Mouse (Mus musculus) forebrain, embryonic 11.5 days (tissue): ENCODE measurements at regions not wholly inside any gene's neighbourhood (a gene's known extent, or its start where the extent isn't known, plus 50 kb on each side); places are given as distances from the start of the nearest gene placed in this dataset.

Source experiments
- ATAC-seq: fragments of 200-750 bp; cut with Nextera tagmentation; replicated peaks from 2 replicates; pipeline ENCODE4 v1.8.0; 2017; ENCODE audit warnings: moderate TSS enrichment; ENCODE audit not compliant: low FRiP score
- DNase-seq: peaks from one replicate; pipeline ENCODE4 v3.0.0-alpha.2; 2017; ENCODE audit warnings: low spot score
- H3K27ac ChIP-seq: fragments of 300-500 bp; sonication (generic); 2 replicates; pipeline ENCODE4 v1.5.1; 2014; ENCODE audit warnings: low read depth, low read length
- H3K27me3 ChIP-seq: fragments of 300-500 bp; sonication (generic); 2 replicates; pipeline ENCODE4 v1.6.1; 2014; ENCODE audit warnings: mild to moderate bottlenecking, low read length, mixed read lengths; ENCODE audit not compliant: control insufficient read depth, insufficient read depth
- H3K36me3 ChIP-seq: fragments of 300-500 bp; sonication (generic); 2 replicates; pipeline ENCODE4 v1.6.1; 2014; ENCODE audit warnings: mild to moderate bottlenecking, low read length, moderate library complexity, mixed read lengths; ENCODE audit not compliant: control insufficient read depth, insufficient read depth
- H3K4me1 ChIP-seq: fragments of 300-500 bp; sonication (generic); replicated peaks from 2 replicates; pipeline ENCODE4 v1.6.1; 2014; ENCODE audit warnings: low read length, mixed read lengths; ENCODE audit not compliant: control insufficient read depth, insufficient read depth
- H3K4me2 ChIP-seq: fragments of 300-500 bp; sonication (generic); 2 replicates; pipeline ENCODE4 v1.6.1; 2014; ENCODE audit warnings: low read depth, mild to moderate bottlenecking, low read length, moderate library complexity, mixed read lengths; ENCODE audit not compliant: severe bottlenecking
- H3K4me3 ChIP-seq: fragments of 300-500 bp; sonication (generic); 2 replicates; pipeline ENCODE4 v1.5.1; 2014; ENCODE audit warnings: low read depth, low read length
- H3K9ac ChIP-seq: fragments of 300-500 bp; sonication (generic); 2 replicates; pipeline ENCODE4 v1.6.1; 2014; ENCODE audit warnings: low read length
- H3K9me3 ChIP-seq: fragments of 300-500 bp; sonication (generic); 2 replicates; pipeline ENCODE4 v1.6.1; 2016; ENCODE audit warnings: low read length, mixed read lengths; ENCODE audit not compliant: control insufficient read depth
- WGBS: fragments of 180-500 bp; shearing (Covaris S2); extraction: QIAGEN DNeasy Blood & Tissue Kit; methylation state at CpG from one replicate; pipeline ENCODE4 v1.1.7; 2014; 5-methylcytosine and 5-hydroxymethylcytosine counted together

DNA sequence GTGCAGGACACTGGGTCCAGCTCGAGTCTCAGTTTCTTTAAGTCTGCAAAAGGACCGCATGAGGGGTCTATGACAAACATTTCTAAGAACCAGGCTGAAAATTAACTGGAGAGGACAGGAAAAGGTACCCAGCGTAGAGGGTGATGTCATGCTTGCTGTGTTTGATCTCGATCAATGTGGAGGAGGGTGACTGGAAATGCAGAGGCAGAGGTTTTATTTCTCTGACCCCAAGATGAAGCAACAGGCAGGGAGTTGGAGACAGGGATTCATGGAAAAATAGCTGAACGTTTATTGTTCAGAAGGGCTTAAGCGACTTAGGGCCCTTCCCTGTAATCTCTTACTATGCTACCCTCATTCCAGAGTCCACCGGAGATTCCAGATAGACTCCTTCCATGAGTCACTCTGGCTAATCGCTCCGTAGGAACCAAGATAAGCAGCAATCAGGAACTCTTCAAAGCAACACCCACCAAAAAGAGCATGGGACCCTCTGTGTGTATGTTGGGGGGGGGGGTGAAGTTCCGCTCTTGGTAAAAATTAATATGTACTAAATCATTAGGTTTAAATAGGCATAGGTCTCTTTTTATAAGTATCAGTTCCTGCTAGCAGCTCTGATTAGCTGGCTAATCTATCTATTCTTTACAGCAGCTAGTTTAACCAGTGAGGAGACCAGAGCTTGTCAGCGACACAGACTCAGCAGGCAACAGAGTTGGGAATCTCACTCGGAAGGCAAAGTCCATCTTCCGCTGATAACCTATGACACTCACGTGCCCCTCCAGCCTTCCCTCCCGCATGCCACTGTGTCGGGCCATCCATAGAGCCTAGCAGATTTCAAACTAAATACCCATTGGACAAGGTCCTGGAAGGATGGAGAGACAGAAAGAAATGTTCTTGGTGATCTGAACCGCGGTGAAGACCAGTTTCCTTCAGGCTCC, 146.3 kb downstream of the Maf start:
- WGBS = 73% methylated on average over 18 of the region's 18 CpGs
- DNase-seq = peak; percentile 15
- ATAC-seq = no peak
- Histone ChIP-seq H3K27ac (no peak overlapping the region), H3K4me1 (no peaks in the 10 kb centered on the region), H3K4me3 (no peak overlapping the region), H3K27me3 (no peaks in the 10 kb centered on the region), H3K36me3 (no peaks in the 10 kb centered on the region), H3K9ac (no peak overlapping the region), H3K4me2 (no peak overlapping the region), H3K9me3 (no peaks in the 10 kb centered on the region)

DNA sequence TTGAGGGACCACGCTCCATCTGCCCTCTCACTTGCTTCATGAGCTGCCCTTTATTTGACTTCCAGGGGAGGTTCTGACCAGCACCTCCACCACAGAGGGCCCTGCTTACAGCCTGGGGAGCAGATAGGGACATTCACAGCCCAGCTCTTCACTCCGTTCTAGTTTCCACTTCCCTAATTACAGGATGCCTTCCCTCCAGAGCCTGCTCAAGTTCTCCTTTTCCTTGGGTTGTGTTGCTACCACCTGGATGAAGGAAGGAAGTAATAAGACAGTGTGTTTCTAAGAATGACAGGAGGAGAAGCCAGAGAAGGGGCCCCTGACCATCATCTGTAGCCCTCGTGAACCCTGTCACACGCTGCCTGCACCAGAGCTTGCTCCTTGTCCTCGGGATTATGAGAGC, 152.1 kb downstream of the Maf start:
- 84% methylated on average over 5 of the region's 5 CpGs for WGBS

GRCm38 (mm10) chr8:115554185-115554584, 153.4 kb downstream of the Maf start:
- 78% methylated on average over 5 of the region's 5 CpGs for WGBS
- H3K9ac ChIP-seq = no peak overlapping the region
- H3K4me1 ChIP-seq = no peaks in the 10 kb centered on the region
- H3K9me3 ChIP-seq = no peaks in the 10 kb centered on the region
- H3K36me3 ChIP-seq = no peaks in the 10 kb centered on the region
- DNase-seq (peak; percentile 22), ATAC-seq (no peak)
- no peak overlapping the region for H3K4me2 ChIP-seq
- no peak overlapping the region for H3K4me3 ChIP-seq
- no peak overlapping the region for H3K27ac ChIP-seq
- no peaks in the 10 kb centered on the region for H3K27me3 ChIP-seq

More for the DNA sequence above, 152.1 kb downstream of the Maf start:
- Histone ChIP-seq H3K4me1 (no peaks in the 10 kb centered on the region), H3K27ac (no peak overlapping the region), H3K9ac (no peak overlapping the region), H3K9me3 (no peaks in the 10 kb centered on the region), H3K36me3 (no peaks in the 10 kb centered on the region), H3K4me3 (no peak overlapping the region), H3K27me3 (no peaks in the 10 kb centered on the region), H3K4me2 (no peak overlapping the region)
- ATAC-seq (no peak), DNase-seq (peak; percentile 25)

DNA sequence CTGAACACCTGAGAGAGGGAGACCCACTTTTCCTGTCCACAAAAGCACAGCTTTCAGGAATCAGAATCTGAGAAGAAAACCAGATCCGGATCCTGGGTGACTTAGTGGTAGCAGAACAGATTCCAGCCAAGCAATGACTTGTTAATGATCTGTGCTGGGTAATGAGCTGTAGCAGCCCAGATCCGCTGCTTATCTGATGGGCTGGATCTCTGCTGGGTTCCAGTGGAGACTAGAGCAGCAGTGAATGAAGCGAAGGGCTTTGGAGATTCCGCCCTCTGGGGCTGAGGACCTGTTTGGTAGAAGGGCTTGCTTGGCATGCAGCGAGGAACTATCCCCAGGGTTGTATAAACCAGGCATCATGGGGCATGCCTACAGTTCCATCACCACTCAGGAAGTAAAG, 156.3 kb downstream of the Maf start:
- Histone ChIP-seq H3K27me3 (no peaks in the 10 kb centered on the region), H3K36me3 (no peaks in the 10 kb centered on the region), H3K9ac (no peak overlapping the region), H3K27ac (no peak overlapping the region), H3K4me3 (no peak overlapping the region), H3K4me1 (no peaks in the 10 kb centered on the region; the same call in 1 of the 2 replicates), H3K4me2 (no peak overlapping the region), H3K9me3 (no peaks in the 10 kb centered on the region)
- WGBS = 72% methylated on average over 5 of the region's 5 CpGs
- ATAC-seq (no peak), DNase-seq (no peak)

GRCm38 (mm10) chr8:115549112-115549511, 158.5 kb downstream of the Maf start:
- ATAC-seq = no peak
- Histone ChIP-seq H3K9me3 (no peaks in the 10 kb centered on the region), H3K27me3 (no peaks in the 10 kb centered on the region), H3K4me2 (no peak overlapping the region), H3K4me1 (no peaks in the 10 kb centered on the region; the same call in 1 of the 2 replicates), H3K9ac (no peak overlapping the region), H3K36me3 (no peaks in the 10 kb centered on the region), H3K4me3 (no peak overlapping the region), H3K27ac (no peak overlapping the region)
- no peak for DNase-seq
- WGBS = 20% methylated on average over 1 of the region's 1 CpGs

- no peaks in the 10 kb centered on the region for H3K36me3 ChIP-seq
- DNase-seq = no peak
- 78% methylated on average over 6 of the region's 6 CpGs for WGBS
- H3K4me1 ChIP-seq = no peaks in the 10 kb centered on the region; the same call in 1 of the 2 replicates
- H3K4me2 ChIP-seq = no peak overlapping the region
- no peaks in the 10 kb centered on the region for H3K9me3 ChIP-seq
- H3K27ac ChIP-seq = no peak overlapping the region
- no peak for ATAC-seq
- no peak overlapping the region for H3K4me3 ChIP-seq
- H3K9ac ChIP-seq = no peak overlapping the region
- no peaks in the 10 kb centered on the region for H3K27me3 ChIP-seq
Observed at GRCm38 (mm10) chr8:115544067-115544466, 163.5 kb downstream of the Maf start.

DNA sequence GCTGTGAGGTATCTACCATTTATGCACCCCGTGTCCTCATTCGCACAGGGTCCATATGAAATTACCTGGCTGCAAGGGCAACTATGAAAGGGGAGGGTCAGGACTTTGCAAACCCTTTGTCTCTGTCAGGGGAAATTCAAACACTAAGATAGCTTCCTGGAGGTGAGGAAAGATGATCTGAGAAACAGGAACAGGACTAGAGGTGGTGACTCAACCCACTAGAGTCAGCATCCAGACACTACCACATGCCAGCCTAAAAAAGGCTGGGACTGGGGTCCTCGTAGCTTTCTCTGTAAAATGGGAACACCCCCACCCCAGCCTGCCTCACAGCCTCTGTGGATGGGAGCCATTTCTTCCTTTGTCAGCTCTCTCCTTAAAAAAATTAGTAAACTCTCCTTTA, 164.7 kb downstream of the Maf start:
- no peak for DNase-seq
- Histone ChIP-seq H3K36me3 (no peaks in the 10 kb centered on the region), H3K27me3 (no peaks in the 10 kb centered on the region)

GRCm38 (mm10) chr8:115539600-115539999, 168.0 kb downstream of the Maf start:
- no peak overlapping the region for H3K9ac ChIP-seq
- WGBS = 84% methylated on average over 9 of the region's 9 CpGs
- DNase-seq (no peak), ATAC-seq (no peak)
- no peaks in the 10 kb centered on the region for H3K9me3 ChIP-seq
- no peaks in the 10 kb centered on the region for H3K36me3 ChIP-seq
- no peak overlapping the region for H3K4me3 ChIP-seq
- no peak overlapping the region for H3K4me2 ChIP-seq
- no peaks in the 10 kb centered on the region for H3K4me1 ChIP-seq
- H3K27ac ChIP-seq = no peak overlapping the region
- H3K27me3 ChIP-seq = no peaks in the 10 kb centered on the region

More for the DNA sequence above, 164.7 kb downstream of the Maf start:
- Histone ChIP-seq H3K4me3 (no peak overlapping the region), H3K4me2 (no peak overlapping the region), H3K27ac (no peak overlapping the region), H3K9me3 (no peaks in the 10 kb centered on the region), H3K9ac (no peak overlapping the region), H3K4me1 (no peaks in the 10 kb centered on the region)
- 95% methylated on average over 3 of the region's 3 CpGs for WGBS
- no peak for ATAC-seq

DNA sequence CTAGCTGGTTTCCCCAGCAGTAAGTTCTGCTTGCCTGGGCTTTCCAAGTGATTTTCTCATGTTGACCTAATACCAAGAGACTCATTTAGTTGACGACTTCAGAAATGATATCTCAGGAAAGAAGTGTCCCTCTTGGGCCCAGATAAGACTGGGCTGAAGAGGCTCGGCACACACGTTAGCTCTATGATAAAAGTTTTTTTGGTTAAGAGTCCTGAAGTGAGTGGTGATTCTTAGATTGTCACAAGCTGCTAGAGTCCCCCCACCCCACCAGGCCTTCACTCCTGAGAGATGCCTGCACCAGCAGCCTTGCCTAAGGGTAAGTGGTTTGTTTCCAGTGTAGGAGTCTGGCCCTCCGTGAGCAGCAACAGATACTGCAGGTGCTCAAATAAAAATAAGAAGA, 169.4 kb downstream of the Maf start:
- 89% methylated on average over 4 of the region's 4 CpGs for WGBS
- H3K27ac ChIP-seq = no peak overlapping the region
- no peaks in the 10 kb centered on the region for H3K4me1 ChIP-seq
- no peak overlapping the region for H3K4me2 ChIP-seq
- DNase-seq = no peak
- no peak overlapping the region for H3K4me3 ChIP-seq
- H3K27me3 ChIP-seq = no peaks in the 10 kb centered on the region
- ATAC-seq = no peak
- H3K9ac ChIP-seq = no peak overlapping the region
- H3K9me3 ChIP-seq = no peaks in the 10 kb centered on the region
- H3K36me3 ChIP-seq = no peaks in the 10 kb centered on the region
